Mouse (Mus musculus): ENCODE results near the gene Aagab.
A peak's percentile ranks its signal among the peaks of the same experiment; 100 is the strongest.

The Aagab gene

DNA sequence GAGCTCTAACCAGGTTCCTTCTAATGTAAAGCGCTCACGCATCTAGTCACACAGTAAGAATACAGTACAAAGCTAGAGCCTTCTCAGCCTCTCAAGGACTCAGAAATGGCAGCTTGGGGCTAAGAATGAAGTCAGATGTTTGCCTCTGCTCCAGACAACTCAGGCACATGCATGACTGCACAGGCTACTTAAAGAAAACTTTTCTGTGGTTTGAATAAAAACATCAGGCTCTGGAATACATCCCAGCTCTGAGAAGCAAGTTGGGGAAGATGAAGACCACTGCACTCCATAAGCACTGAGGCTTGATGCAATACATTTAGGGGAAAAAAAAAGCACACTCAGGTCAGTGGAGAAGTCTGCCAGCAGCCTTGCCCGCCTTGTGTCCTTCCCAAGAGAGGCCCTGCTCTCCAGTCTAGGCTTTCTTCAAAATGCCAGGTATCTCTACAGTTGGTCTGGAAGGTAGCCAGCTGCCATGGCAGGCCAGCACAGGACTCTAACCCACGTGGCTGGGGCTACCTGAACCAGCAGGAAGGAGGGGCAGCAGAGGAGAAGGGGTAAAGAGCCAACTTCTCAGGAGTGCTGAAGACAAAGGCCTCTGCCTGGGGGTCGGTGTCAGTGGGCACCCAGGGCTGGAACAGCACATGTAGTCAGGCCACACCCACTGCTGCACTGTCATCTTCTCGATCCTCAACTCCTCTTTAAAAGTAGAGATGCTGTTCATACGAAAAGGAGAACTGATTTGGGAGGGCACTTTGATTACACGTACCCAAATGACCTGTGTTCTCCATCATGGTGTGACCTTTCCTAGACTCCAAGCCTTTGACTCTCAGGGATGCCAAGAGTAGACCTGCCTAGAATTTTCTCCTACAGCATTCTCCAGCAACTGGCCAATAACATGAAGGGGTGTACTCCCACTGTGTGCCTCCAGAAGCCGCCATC, 45.4 kb downstream of the Aagab start:
- peak; percentile 31 for DNase-seq (ENCODE audit: low spot score)

DNA sequence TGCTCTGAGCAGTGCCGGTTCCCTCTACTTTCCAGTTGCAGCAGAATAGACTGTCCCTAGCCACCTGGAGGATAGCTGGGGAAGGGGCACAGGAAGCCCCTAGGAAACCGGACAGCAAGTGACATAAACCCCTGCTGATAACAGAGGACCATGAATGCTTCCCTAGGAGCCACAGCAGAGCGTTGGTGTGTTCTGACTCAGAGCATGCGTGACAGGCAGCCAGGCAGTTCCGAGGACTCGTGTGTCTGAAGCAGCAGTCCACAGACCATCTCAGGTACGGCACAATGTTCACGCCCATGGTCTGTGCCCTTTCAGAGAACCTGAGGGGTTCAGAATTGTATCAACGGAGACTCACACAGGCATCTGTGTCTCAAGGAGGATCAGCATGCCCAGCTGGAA, 46.1 kb downstream of the Aagab start:
- DNase-seq (ENCODE audit: low spot score) = no peak

DNA sequence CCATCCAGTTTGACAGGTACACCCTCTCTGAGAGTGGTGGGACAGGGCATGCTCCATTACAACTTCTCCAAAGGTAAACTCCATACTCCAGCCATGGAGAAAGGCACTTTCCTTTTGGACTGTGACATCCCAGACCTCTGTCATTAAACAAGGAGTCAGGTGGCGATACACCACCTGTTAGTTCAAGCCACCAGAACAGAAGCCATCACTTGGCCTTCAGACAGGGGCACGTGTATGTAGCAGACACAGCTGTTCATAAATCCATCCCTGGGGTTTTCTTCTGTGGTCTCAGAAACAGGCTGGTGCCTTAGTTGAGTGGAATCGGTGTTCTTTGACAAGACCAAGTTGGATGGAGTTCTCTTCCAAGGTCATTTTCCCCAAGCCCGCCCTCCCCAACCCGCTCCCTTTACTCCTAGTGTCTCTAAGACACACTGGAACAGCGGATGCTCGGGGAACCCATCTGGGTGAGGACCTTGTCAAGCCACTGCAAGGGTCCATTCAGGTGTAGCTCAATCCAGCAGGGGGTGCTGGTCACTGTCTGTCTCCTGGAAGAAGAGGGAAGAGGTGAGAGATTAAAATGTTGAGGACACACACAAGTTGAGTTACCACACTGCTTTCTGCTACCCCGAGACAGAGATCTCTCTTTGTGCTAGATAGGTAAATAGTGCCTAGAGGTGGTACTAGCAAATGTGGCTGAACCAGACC, 47.5 kb downstream of the Aagab start:
- peak; percentile 47 for DNase-seq (ENCODE audit: low spot score)

DNA sequence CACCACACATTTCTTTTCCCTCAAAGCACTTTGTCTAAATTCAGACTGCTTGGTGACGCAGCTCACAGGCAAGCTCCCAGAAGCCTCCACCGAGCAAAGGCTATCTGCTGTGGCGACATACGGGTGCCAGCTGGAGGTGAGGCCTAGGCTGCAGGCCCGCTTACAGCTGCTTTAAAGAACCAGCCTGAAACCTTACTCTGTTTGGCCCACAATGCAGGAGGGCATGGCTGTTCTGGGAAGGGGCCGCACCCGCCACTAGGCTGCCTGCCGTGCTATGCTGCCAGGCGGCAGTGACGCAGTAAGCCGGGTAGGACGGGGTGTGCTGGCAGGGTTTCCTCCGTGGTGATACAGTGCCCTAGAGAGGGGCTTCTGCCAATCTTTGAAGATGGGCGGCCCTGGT, 48.4 kb downstream of the Aagab start:
- no peak for DNase-seq (ENCODE audit: low spot score)

GRCm38 (mm10) chr9:63651594-63651993, 49.1 kb downstream of the Aagab start:
- peak; percentile 55 for DNase-seq (ENCODE audit: low spot score)

GRCm38 (mm10) chr9:63653666-63654065, 51.2 kb downstream of the Aagab start:
- DNase-seq (ENCODE audit: low spot score) = no peak

DNA sequence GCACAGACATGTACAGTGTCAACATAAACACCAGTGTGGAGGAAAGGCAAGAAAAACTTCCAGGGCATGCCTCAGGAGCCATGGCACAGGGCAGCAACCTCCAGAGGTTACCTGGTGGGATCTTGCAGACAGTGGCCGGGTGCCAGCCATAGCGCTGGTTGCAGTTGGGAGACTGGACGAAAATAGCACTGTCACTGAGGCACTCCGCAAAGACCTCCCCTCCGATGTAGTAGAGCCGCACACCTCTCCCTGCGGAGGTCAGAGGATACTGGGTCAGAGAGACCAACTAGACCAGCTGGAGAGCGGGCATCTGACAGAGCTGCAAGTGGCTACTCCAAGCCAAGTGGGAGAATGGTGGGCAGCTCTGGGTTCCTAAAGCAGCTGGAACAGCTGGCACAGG, 52.1 kb downstream of the Aagab start:
- DNase-seq (ENCODE audit: low spot score) = no peak

- no peak for DNase-seq (ENCODE audit: low spot score)
Measured at GRCm38 (mm10) chr9:63655092-63655491, 52.6 kb downstream of the Aagab start.

- peak; percentile 55 for DNase-seq (ENCODE audit: low spot score)
Measured at GRCm38 (mm10) chr9:63657167-63657566, 54.7 kb downstream of the Aagab start.

- DNase-seq (ENCODE audit: low spot score) = no peak
Measured at GRCm38 (mm10) chr9:63658436-63658835, 56.0 kb downstream of the Aagab start.

GRCm38 (mm10) chr9:63658970-63659371, 56.5 kb downstream of the Aagab start:
- no peak for DNase-seq (ENCODE audit: low spot score)

- DNase-seq (ENCODE audit: low spot score) = no peak
Measured at GRCm38 (mm10) chr9:63660061-63660460, 57.6 kb downstream of the Aagab start.

GRCm38 (mm10) chr9:63660691-63661090, 58.2 kb downstream of the Aagab start:
- no peak for DNase-seq (ENCODE audit: low spot score)

DNA sequence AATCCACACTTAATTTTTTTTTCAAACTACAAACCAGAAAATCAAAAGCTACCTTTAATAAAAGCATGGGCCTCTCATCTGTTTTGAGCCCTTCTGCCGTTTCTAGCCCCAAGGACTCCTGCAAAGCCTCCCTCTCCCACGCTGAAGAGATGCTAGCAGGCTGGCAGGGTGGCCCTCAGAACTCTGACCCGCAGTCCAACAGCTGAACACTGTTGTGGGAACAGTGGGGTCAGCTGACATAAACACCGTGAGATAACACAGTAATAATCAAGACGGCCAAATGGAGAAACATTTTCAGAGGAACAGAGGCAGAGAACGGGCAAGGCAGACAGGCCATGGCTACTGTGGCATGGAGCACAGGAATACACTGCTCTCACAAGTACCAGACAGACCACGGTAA, 60.3 kb downstream of the Aagab start:
- DNase-seq (ENCODE audit: low spot score) = no peak

GRCm38 (mm10) chr9:63663222-63663621, 60.8 kb downstream of the Aagab start:
- DNase-seq (ENCODE audit: low spot score) = no peak

DNA sequence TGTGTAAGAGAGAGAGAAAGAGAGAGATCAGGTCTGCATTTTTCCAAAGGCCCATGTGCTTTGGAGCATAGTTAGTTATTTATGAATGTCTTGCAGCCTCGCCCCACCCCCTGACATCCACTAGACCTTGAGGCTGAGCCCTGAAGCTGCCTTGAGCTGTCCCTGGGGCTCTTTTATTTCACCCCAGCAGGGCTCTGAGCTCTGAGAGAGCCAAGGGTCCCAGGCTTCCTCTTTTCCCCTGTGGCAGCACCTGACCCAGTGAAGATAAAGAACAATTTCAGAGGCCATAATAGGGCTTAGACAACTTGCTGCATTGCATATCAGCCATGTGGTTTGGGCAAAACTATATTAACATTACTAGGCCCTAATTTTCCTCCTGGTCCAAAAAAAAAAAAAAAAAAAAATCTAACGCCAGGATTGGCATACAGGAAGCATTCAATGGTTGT, 61.9 kb downstream of the Aagab start:
- no peak for DNase-seq (ENCODE audit: low spot score)

DNA sequence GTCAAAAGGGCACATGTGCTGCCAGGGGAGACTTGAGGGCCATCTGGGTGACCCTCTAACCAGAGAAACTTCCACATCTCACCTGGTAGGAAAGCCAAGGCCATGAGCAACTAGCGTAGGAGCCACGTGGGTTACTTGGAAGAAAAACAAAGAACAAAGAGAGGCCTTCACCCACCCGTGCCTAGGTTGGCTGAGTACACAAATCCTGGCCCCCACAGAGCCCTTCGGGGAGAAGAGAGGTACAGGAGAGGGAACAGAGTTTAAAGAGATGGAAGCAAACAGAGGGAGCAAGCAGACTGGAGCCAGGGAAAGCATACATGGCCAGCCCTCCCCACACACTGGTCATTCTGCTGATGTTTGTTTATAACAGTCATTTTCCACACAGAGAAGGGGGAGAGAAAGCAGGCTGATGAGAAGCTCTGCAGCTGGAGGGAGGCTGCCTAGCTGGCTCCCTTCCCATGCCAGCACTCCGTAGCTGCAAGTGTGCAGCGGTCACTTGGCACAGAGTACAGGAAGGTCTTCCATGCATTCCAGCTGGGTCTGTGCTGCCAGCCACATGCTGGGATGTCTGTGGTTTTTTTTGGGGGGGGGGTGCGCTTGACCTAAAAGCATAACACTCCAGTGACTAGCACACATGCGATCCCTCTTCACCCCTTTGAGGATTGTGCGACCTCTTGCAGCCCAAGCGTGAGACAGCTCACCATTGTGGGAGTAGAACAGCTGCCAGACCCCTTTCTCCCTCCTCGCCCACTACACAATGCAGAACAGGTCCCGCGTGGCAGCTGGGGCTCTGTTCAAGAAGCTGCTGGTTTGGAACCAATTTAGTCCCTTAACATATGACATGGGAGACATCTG, 62.6 kb downstream of the Aagab start:
- no peak for DNase-seq (ENCODE audit: low spot score)

DNA sequence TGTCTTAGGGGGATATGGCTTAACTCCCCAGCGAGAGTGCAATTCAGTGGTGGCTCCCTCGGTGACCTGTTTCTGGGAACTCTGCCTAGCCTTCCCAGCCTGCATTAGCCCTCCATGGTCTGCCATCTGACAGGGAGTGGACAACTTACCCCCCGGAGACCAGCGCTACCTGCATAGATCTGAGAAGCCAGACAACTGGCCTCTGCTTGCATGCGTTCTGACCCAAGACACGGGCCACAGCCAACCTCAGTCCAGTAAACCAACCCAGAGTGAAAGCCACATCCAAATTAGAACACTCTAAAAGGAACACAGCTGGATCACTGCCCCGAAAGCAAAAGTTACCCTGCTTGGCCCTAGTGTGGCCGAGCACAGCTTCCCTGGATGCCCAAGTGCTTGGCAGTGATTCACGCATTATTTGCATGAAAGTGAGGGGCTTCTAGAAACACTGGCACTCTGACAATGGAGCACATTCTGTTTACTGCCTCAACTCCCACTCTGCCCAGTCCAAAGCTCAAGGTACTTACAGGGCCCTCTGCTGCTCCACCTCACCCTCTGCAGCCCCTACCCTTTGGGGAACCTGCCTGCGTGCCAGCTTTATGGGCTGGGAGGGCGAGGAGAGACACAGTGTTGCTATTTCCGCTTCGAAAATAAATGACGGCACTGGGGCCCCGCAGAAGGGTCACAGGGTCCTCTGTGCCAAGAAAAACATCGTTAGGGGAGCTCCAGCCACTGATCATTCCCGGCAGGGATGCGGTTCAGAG, 64.3 kb downstream of the Aagab start:
- peak; percentile 34 for DNase-seq (ENCODE audit: low spot score)

DNA sequence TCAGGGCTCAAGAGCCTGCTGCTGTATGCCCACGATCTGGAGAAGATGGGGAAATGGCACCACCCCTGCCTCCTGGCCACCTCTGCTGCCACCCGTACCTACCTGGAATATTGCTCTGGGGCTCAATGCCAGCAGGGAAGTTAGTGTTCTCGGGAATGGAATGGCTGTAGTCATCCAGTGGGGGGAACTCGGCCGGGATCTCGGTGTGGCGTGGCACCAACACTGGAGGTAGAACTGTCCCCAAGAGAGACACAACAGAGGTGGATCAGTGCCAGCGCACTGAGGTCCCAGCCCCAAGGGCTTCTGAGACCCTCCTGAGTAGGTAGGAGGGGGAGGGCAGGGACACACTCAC, 64.9 kb downstream of the Aagab start:
- DNase-seq (ENCODE audit: low spot score) = no peak

DNA sequence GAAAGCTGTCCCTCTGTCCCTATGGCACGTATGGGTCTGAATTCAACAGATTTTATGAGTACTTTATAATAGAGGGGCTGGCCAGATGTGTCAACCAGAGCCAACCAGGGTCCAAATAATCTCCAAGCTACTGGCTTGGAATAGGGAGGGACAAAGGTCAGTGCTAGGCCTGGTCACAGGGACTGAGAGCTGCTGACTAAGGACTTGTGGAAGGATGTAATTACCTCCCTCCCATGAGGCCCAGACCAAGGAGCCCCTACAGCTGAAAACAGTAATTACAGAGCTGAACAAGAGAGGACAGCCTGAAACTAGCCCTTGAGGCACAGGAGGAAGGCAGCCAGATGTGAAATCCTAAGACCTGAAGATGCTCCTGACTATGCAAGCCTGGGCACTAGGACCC, 66.2 kb downstream of the Aagab start:
- no peak for DNase-seq (ENCODE audit: low spot score)

GRCm38 (mm10) chr9:63669816-63670215, 67.4 kb downstream of the Aagab start:
- no peak for DNase-seq (ENCODE audit: low spot score)

All from urinary bladder, postnatal 14 days (tissue).